Mouse (Mus musculus): ENCODE data around the gene Ppp1r35. TPM values are rescaled to one million over a fixed set of nuclear protein-coding genes. Genes with fewer than 3 reads are reported as not detected.

Ppp1r35 gene
- polyA plus RNA-seq, 1 experiment from 2014 or later: 36.6 TPM

DNA sequence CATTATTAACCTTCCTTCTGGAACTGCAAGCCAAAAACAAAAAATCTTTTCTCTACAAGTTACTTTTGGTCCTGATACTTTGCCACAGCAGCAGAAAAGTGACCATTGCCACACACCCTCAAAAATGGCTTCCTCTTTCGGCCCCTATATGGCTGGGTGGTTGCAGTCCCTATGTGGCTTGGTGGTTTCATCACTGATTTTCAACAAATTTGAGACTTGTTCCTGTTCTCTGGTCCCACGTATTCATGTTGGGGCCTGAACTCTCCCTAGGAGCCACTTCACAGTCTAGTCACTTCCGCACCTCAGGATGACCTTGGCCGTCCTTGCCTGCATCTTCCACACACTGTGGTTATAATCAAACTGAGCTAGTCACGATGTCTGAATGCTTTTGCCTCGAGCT, 50.0 kb downstream of the Ppp1r35 start:
- Histone ChIP-seq H3K4me1 (ENCODE audit: control insufficient read depth, insufficient read depth, low read length) (no peaks in the 10 kb centered on the region), H3K27me3 (ENCODE audit: control insufficient read depth, insufficient read depth, low read depth, low read length) (no peaks in the 10 kb centered on the region)
- WGBS: 89% methylated on average over 6 of the region's 6 CpGs

More for the DNA sequence above, 50.0 kb downstream of the Ppp1r35 start:
- Histone ChIP-seq H3K4me2 (ENCODE audit: low read length) (no peak overlapping the region), H3K27ac (ENCODE audit: low read length) (no peak overlapping the region), H3K9ac (ENCODE audit: low read depth, low read length) (no peak overlapping the region), H3K36me3 (ENCODE audit: control insufficient read depth, insufficient read depth, low read length) (no peaks in the 10 kb centered on the region), H3K9me3 (replicated peaks; ENCODE audit: control insufficient read depth, low read length, poor library complexity, severe bottlenecking) (no peaks in the 10 kb centered on the region), H3K4me3 (ENCODE audit: low read depth, low read length) (no peak overlapping the region)
- ATAC-seq: no peak

Other genes starting within 250 kb of the Ppp1r35 start
- not detected in 2 replicates for gene Epo, start 245.6 kb upstream of the Ppp1r35 start, polyA plus RNA-seq (2015; fragmentation: Nextera tagmentation; extraction: Ambion mirVana)
- gene Gnb2, start 245.3 kb upstream of the Ppp1r35 start, polyA plus RNA-seq (2015; fragmentation: Nextera tagmentation; extraction: Ambion mirVana): 496 and 512 TPM in 2 replicates
- 307 and 326 TPM in 2 replicates for gene Actl6b, start 225.3 kb upstream of the Ppp1r35 start, polyA plus RNA-seq (2015; fragmentation: Nextera tagmentation; extraction: Ambion mirVana)
- 7.8 and 10.1 TPM in 2 replicates for gene Tfr2, start 209.0 kb upstream of the Ppp1r35 start, polyA plus RNA-seq (2015; fragmentation: Nextera tagmentation; extraction: Ambion mirVana)
- 57.2 and 60.9 TPM in 2 replicates for gene Mospd3, start 177.8 kb upstream of the Ppp1r35 start, polyA plus RNA-seq (2015; fragmentation: Nextera tagmentation; extraction: Ambion mirVana)
- gene Pcolce, start 165.1 kb upstream of the Ppp1r35 start, polyA plus RNA-seq (2015; fragmentation: Nextera tagmentation; extraction: Ambion mirVana): 11.9 and 13.3 TPM in 2 replicates
- 0.11 and 0.12 TPM in 2 replicates for gene Fbxo24, start 149.8 kb upstream of the Ppp1r35 start, polyA plus RNA-seq (2015; fragmentation: Nextera tagmentation; extraction: Ambion mirVana)
- 18.8 and 19.2 TPM in 2 replicates for gene Lrch4, start 149.7 kb upstream of the Ppp1r35 start, polyA plus RNA-seq (2015; fragmentation: Nextera tagmentation; extraction: Ambion mirVana)
- 8.2 and 9.2 TPM in 2 replicates for gene Gm20605, start 149.7 kb upstream of the Ppp1r35 start, polyA plus RNA-seq (2015; fragmentation: Nextera tagmentation; extraction: Ambion mirVana)
- gene Sap25, start 137.5 kb upstream of the Ppp1r35 start, polyA plus RNA-seq (2015; fragmentation: Nextera tagmentation; extraction: Ambion mirVana): 5.9 and 6.7 TPM in 2 replicates
- gene Irs3, start 133.1 kb upstream of the Ppp1r35 start, polyA plus RNA-seq (2015; fragmentation: Nextera tagmentation; extraction: Ambion mirVana): 0.15 and 0.16 TPM in 2 replicates
- 15.8 and 20.4 TPM in 2 replicates for gene Agfg2, start 94.1 kb upstream of the Ppp1r35 start, polyA plus RNA-seq (2015; fragmentation: Nextera tagmentation; extraction: Ambion mirVana)
- 67.2 and 67.5 TPM in 2 replicates for gene Nyap1, start 37.2 kb upstream of the Ppp1r35 start, polyA plus RNA-seq (2015; fragmentation: Nextera tagmentation; extraction: Ambion mirVana)
- 55.4 and 74.1 TPM in 2 replicates for gene Tsc22d4, start 33.1 kb upstream of the Ppp1r35 start, polyA plus RNA-seq (2015; fragmentation: Nextera tagmentation; extraction: Ambion mirVana)
- gene Mepce, start 8.8 kb downstream of the Ppp1r35 start, polyA plus RNA-seq (2015; fragmentation: Nextera tagmentation; extraction: Ambion mirVana): 10.4 and 11.6 TPM in 2 replicates
- 11.6 and 13.1 TPM in 2 replicates for gene Zcwpw1, start 8.9 kb downstream of the Ppp1r35 start, polyA plus RNA-seq (2015; fragmentation: Nextera tagmentation; extraction: Ambion mirVana)
- 0.37 and 0.48 TPM in 2 replicates for gene Pilra, start 57.4 kb downstream of the Ppp1r35 start, polyA plus RNA-seq (2015; fragmentation: Nextera tagmentation; extraction: Ambion mirVana)
- gene Pilrb1, start 79.3 kb downstream of the Ppp1r35 start, polyA plus RNA-seq (2015; fragmentation: Nextera tagmentation; extraction: Ambion mirVana): 0.39 TPM in 1 of 2 replicates, not detected in the other
- gene Pilrb2, start 93.0 kb downstream of the Ppp1r35 start, polyA plus RNA-seq (2015; fragmentation: Nextera tagmentation; extraction: Ambion mirVana): not detected in 2 replicates
- gene Cyp3a13, start 142.8 kb downstream of the Ppp1r35 start, polyA plus RNA-seq (2015; fragmentation: Nextera tagmentation; extraction: Ambion mirVana): not detected in 2 replicates
- gene Gjc3, start 184.2 kb downstream of the Ppp1r35 start, polyA plus RNA-seq (2015; fragmentation: Nextera tagmentation; extraction: Ambion mirVana): 0.31 and 0.44 TPM in 2 replicates
- gene Azgp1, start 202.7 kb downstream of the Ppp1r35 start, polyA plus RNA-seq (2015; fragmentation: Nextera tagmentation; extraction: Ambion mirVana): not detected in 2 replicates
- gene Smok3a, start 242.4 kb downstream of the Ppp1r35 start, polyA plus RNA-seq (2015; fragmentation: Nextera tagmentation; extraction: Ambion mirVana): not detected in 2 replicates
- not detected in 2 replicates for gene Smok3b, start 242.6 kb downstream of the Ppp1r35 start, polyA plus RNA-seq (2015; fragmentation: Nextera tagmentation; extraction: Ambion mirVana)

All from midbrain, embryonic 16.5 days (tissue).